Mouse (Mus musculus): ENCODE data around the gene Zfp367. TPM values are rescaled to one million over a fixed set of nuclear protein-coding genes. Genes with fewer than 3 reads are reported as not detected.
A peak's percentile ranks its signal among the peaks of the same experiment; 100 is the strongest.

The Zfp367 gene
- total RNA-seq, 4 experiments from 2014 or later: 22.3 to 23.6 (median 22.8) TPM

DNA sequence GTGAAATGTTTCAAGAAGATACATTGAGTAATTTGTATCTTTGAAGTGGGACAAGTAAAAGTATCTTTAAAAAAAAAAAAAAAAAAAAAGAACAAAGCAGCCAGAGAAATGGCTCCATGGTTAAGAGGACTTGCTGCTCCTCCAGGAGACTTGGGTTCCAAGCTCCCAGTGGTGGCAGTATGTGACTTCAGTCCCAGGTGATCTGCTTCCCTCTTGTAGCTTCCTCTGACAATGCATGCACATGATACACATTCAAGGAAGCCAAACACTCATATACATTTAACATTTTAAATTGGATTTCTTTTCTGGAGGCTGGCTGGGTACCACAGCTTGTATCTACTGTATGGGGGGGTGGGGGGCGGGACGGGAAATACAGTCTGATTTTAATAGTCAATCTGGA is 1.6 kb upstream of the Zfp367 start:
- no peak for DNase-seq (ENCODE audit: low spot score)

DNA sequence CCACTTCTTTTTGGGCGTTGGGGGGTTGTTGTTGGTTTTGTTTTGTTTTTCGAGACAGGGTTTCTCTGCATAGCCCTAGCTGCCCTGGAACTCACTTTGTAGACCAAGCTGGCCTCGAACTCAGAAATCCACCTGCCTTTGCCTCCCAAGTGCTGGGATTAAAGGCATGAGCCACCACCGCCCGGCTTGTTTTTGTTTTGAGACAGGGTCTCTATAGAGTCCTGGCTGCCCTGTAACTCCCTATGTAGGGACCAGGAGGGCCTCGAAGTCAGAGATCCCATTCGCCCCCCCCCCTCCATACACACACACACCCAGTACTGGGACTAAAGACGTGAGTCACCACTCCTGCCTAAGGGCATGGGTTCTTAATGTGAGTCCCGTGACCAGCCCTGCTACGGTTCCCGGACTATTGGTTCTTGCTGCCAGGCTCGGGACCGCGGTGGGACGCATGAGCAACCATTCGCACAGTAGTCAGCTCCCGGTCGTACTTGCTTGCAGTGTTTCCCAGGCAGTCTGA is 807 bp upstream of the Zfp367 start:
- peak; percentile 59 for DNase-seq (ENCODE audit: low spot score)

DNA sequence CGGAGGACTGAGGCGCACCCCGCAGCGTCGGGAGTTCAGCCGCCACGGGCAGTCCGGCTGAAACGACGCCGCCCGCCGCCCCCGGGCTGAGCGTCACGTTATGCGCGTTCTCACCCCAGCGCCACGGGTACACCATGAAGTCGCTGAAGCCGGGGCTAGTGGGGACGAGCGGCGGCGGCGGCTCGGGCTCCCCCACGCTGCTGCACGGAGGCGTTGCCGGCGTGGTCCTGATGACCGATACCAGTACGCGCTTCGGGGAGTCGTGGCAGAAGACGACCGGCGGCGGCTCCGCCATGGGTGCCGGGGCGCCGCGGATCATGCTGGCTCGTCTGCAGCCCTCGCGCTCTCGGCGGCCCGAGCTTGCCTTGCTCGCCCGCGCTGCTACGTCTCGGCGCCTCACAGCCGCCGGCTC is 325 bp downstream of the Zfp367 start:
- DNase-seq (ENCODE audit: low spot score): no peak

DNA sequence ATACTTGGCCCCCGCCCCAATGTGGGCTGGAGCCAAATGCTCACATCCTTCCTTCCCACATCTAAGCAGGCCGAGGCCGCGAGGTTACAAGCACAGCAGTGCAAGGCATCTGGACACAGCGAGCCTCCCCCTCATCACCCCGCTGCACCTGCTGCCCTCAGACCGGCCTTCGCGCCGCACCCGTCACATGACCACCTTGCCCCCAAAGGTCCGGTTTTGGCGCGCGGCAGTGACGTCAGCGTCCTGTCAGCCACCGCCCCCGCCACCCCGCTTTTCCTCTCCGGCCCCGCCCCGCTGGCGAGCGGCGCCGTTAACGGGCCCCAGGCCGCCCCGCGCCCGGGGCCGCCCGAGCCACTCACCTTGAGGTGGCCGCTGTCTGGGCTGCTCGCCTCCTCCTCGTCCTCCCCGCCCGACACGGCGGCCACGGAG is 747 bp downstream of the Zfp367 start:
- DNase-seq (ENCODE audit: low spot score): peak; percentile 76

DNA sequence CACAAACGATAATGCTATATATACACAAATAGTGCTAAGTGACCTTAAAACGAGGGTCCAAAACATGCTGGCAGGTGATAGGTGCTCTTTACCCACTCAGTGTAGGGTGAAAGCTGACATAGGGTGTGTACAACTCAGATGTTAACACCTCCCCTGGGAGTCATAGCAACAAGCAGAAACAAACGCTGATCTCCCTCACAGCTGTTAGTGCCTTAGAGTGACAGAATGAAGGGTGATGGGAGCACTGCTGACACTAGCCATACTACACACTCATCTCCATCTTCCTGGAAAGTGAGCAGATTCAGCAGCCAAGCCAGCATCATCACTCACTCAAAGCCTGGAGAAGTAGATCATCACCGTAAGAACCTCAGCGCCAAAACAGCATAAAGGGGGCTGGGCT is 2.9 kb downstream of the Zfp367 start:
- DNase-seq (ENCODE audit: low spot score): no peak

DNA sequence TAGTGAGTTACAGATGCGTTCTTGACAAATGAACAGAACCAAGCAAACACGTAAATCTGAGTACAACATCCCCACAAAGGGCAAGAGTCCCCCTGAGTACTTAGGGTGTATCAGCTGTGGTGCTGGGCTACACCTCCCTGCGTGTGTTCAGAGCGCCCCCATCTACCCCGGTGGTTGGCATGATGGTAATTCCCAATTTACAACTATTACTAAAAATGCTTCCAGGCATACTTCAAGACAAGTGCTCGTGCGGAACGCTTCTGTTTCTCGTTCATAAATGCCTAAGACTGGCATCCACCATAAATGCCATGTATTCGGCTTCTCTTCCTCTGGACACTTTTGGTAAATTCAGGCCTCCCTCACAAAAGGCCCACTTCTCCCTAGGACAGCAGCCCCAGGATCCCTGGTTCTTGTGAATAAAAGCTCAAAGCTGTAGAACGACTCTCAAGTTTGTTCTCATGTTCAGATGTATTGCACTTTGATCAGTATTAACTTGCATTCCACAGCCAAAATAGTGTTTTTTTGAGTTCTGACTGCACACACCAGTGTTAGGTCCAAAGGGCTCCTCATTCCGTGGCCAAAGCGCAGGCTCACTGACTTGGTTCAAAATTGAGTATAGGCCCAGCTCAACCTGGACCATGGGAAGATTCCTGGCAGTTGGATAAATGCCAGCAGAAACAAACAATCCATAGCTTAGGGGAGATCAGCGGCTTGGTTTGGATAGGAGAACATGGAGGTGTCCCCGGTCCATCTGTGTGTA is 23.2 kb downstream of the Zfp367 start:
- DNase-seq (ENCODE audit: low spot score): peak; percentile 54

DNA sequence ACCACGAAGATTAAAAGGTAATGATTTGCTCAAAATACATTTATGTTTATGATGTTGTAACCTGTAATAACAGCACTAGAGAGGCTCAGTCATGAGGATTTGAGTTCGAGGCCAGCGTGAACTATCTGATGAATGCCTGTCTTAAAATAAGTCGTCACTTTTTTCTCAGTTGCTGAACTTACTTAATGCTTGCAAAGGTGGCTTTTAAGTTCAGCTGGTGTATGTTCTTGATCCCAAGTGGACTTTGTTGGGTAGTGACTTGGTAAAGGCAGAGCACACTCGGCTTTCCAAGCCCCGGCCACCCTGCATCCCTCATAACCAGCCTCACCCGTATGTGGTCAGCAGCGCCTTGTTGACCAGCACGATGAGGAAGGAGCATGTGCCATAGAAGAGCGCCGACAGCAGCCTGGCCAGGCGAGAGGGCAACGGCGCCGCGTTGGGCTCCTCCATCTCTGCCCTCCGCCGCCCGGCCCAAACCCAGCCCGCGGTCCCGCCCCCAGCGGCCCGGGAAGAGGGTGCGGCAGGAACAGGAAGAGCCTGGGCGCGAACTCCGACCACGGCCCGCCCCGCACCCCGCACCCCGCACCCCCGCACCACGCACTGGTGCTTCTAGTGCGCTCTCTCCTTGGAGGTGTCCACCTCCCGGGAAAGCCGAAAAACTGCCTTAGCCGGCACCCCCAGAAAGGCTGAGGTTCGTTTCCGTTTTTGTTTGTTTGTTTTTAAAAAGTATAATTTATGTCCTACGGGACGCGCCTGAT is 24.0 kb downstream of the Zfp367 start, which contains the start of gene Slc35d2:
Gene Slc35d2 (minus strand): TSS at position 511 of the 758 bp plus-strand sequence.
- peak; percentile 67 for DNase-seq (ENCODE audit: low spot score)

DNA sequence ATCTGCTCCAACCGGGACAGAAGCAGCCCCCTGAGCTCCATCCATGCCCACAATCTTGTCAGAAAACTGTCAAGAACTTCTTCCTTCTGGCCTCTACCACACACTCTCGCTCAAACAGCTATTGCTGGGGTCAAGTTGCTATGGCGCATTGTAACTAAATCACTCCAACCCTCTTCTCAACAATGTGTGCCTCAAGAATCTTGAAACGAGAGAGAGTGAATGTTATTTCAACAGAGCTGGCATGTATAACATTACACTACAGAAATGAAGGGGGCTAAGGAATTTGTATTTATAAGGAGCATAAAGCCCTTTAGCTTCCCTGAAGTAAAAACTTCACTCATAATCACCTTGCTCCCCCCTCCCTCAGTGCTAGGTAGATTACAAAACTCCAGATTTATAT is 26.7 kb downstream of the Zfp367 start:
- no peak for DNase-seq (ENCODE audit: low spot score)

DNA sequence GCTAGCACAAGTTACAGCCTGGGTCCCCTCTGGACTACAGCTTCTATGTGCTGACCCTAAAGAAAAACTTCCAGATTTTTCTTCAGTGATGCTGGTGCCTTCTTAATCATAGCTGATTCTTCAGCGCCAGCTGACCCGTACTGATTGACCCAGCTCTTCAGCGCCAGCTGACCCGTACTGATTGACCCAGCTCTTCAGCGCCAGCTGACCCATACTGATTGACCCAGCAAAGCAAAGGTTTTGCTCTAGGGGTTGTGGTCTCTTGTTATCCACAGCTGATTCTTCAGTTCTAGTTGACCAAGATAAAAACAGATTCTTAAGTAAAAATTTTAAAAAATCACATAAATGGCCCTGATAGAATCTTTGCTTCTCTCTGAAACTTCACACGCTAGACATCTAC is 28.1 kb downstream of the Zfp367 start:
- DNase-seq (ENCODE audit: low spot score): no peak

DNA sequence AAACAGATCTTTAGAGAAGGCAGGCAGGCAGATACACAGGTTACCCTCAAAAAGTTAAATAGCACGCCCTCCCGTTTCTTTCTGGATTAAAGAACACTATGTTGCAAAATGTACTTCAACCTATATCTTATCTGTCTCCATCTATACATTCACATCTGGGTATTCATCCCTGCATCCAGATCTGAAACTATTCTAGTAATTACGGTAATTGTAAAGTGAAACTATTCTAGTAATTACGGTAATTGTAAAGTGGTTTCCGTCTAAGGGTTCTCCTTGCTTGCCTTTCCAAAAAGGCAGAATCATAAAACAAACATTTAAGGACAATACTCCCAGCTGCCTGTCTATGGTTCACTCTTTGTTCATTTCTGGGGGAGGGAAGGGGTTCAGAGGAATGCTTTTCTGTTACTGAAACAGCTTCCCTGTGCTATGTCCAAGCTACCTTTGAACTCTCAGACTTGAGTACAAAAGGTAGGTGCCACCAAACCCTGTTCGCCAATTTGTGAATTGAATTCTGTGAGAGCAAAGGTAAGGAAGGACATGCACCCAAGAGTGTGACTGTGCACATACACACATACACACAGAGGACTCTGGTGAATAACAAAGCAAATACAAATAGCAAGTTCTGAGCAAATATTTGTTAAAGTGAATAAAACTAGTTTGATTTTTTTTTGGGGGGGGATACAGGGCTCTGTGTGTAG is 29.4 kb downstream of the Zfp367 start:
- DNase-seq (ENCODE audit: low spot score): no peak

DNA sequence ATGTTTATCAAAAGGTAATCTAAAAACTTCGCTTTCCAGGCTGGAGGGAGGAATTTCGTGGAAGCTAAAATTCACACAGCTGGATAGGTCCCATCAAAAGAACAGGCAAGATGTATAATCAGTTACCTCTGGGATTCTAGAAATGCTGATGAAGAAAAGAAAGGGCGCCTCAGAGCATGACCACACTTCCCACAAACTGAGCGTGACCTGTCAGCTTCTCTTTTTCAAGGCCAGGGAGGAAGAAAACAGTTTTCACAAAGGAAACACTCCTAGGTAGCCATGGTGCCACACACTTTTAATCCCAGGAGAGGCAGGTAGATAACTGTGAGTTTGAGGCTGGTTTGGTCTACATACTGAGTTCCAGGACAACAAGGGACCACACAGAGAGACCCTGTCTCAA is 32.2 kb downstream of the Zfp367 start:
- DNase-seq (ENCODE audit: low spot score): no peak

DNA sequence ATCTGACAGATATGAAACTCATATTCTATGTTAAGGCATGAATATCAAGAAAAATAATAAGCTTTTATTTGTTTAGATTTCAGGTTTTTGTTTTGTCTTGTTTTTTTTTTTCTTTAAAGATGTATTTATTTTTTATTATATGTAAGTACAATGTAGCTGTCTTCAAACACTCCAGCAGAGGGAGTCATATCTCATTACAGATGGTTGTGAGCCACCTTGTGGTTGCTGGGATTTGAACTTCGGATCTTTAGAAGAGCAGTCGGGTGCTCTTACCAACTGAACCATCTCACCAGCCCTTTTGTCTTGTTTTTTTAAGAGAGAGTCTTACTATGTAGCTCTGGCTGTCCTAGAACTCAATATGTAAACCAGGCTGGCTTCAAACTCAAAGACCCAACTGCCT is 35.6 kb downstream of the Zfp367 start:
- no peak for DNase-seq (ENCODE audit: low spot score)

DNA sequence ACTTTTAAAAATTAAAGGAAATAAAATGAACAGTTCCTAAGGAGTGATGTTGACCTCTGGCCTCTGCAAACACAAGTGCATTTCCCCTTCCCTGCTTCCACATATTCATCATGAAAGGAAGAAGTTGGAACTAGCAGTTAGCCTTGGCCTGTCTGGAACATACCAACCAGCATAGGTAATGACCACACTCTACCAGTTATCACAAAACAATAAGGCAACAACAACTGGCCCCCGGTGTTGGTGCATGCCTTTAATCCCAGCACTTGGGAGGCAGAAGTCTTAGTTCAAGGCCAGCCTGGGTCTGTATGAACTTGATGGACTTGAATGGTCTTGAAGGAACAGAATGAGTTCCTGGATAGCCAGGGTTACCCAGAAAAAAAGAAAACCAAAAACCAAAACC is 42.6 kb downstream of the Zfp367 start:
- DNase-seq (ENCODE audit: low spot score): no peak

DNA sequence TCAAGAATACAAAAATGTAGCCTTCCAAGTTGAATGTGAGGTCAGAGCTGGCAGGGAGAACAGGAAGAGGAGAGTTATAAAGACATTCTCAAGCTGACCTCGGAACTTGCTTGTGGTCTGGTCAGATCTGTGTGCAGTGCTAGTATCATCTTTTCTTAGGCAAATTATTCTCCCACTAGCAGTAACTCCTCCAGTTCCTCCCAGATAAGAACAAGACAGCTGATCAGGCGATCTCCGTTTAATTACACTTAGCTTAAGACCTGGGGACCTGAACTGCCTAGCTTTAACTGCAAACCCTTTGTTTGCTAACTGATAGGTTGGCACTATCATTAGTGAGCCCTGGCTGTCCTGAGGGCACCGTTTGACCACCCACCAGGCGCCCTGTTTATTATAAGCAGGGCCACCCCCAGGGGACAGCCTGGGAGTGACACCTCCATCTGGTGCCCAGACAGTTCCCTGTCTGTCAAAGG is 44.6 kb downstream of the Zfp367 start:
- no peak for DNase-seq (ENCODE audit: low spot score)

DNA sequence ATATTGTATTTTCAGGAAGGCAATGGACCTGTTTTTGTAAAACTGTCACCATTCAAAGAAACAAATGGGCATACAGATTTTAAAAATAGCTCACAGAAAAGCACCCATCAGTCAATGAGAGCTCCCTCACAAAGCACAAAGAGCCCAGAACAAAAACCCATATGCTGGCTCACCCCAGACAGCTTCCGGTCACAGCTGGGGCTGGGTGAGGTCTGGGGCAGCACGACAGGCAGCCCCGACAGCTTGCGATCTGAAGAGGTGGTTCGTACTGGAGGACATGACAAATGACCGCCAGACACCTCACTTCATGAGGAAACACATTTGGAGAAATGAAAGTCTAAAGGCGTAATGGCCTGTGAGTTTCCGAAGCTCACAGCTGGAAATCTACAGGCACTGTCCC is 45.5 kb downstream of the Zfp367 start:
- no peak for DNase-seq (ENCODE audit: low spot score)

DNA sequence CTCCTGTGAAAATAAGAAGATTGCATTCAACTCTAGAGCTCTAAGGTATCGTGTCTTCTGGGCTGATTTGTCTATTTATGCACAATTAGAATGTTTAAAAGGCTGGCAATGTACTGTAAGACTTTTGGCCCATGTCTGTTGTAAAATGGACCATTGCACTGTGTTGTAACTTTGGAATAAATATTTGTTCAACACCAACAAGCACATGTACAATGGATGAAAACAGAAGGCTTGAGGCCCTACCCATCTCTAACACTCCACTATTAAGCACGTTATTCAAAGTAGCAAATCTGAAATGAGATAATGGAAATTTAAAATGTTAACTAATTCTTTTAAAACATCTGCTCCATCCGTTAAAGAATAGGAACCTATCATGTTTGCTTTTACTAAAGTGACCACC is 45.9 kb downstream of the Zfp367 start:
- no peak for DNase-seq (ENCODE audit: low spot score)

DNA sequence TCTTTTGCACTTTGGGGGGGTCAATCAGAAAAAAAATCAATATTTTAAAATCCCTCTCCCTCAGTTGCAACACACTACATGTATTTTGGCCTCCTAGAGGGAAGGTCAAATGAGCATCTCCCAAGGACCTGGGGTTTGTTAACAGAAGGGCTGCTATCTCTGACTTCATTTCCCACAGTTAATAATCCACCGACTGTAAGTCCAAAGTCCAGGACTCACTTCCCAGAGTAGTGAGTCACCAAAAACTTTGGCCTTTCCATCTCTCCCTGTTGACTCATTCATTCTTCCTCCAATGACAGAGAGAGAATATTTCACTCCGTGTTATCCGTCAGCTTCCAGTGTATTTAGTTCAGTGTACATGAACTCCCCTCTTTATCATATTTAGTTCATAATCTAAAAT is 47.3 kb downstream of the Zfp367 start:
- DNase-seq (ENCODE audit: low spot score): no peak

DNA sequence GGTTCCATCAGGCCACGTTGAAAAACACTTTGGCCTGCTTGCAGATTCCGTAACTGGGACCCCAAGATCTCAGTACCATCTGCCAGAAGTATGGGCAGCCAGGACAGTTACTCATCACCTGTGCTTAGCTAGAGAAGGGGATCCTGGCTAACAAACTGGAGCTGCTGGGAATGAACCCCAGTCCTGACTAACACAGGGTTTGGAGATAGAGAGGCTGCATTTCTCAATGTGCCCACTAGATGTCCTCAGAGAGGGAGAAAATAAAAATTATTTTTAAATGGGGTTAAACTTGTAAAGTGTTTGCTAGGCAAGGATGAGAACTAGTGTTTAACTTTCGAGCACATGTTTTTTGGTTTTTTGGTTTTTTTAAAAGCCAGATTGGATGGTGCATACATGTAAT is 52.8 kb downstream of the Zfp367 start:
- peak; percentile 48 for DNase-seq (ENCODE audit: low spot score)

DNA sequence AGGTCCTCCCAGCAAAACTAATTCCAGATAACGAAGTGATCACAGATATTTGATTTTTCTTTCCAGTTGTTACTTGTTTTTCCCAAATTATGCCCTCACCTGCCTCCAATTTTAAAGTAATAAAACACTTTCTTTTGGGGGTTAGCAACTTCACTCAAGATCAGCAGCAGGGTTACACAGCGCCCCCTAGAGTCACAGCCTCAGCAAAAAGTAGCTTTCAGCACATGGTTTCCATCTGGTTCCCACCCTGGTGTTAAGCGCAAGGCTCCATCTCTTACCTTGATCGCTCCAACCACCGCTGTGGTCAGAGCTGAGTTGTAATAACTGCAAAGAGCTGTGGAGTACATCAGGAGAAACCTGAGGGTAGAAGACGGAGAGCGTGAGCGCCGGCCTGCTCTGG is 54.0 kb downstream of the Zfp367 start:
- no peak for DNase-seq (ENCODE audit: low spot score)

DNA sequence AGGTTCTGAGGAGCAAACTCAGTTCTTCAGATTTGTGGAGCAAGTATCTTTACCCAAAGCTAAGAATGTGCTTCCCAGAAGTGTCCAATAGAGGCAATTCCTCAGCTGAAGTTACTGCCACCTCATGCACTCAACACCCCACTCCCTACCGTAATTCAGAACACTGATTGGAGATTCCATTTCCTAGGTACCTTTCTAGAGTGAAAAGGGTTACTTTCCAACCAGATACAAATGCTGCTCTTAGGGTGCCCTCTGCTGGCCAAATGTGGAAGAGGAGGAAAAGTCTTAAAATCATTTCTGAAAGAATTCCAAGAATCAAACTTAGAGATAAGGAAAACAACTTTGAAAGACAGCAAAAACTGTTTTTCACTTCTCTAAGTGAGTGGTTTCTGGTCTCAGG is 59.7 kb downstream of the Zfp367 start:
- peak; percentile 60 for DNase-seq (ENCODE audit: low spot score)

DNA sequence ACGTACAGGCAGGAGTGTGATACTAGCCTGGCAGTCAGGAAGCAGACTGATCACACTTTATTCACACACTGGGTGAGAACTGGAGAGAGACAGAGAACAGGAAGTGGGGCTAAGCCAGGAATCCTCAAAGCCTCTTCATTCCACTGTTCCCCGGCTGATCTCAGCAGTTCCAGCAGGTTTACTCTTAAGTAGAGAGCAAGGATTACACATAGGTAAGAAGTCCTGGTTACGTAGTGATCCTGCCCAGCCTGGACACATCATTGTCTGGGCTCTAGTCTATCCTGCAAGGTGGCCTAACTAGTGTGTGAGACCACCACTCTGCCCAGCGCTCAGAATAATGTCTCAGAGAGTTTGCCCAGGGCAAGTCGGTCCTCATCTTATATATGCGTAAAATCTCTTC is 60.2 kb downstream of the Zfp367 start:
- no peak for DNase-seq (ENCODE audit: low spot score)

DNA sequence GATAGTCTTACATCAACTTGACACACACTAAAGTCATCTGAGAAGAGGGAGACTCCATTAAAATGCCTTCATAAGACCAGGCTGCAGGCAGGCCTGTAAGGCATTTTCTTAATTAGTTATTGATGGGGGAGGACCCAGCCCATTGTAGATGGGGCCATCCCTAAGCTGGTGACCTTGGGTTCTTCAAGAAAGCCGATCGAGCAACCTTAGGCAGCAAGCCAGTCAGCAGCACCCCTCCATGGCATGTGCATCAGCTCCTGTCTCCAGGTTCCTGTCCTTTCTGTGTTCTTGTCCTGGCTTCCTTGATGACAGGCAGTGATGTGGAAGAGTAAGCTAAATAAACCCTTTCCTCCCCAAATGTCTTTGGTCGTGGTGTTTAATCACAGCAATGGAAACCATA is 60.9 kb downstream of the Zfp367 start:
- DNase-seq (ENCODE audit: low spot score): no peak

Measured in heart, adult 8-10 months (tissue).